Mouse (Mus musculus) megakaryocyte, embryonic 14.5 days (primary cell): ENCODE data around the gene Col20a1.

Experiments used
- FLI1 ChIP-seq: IDR thresholded peaks from 2 replicates; pipeline ENCODE4 v1.6.1; 2012; ENCODE audit warnings: low read length, inconsistent platforms, mixed read lengths
- GATA1 ChIP-seq: IDR thresholded peaks from 3 replicates; pipeline ENCODE4 v1.6.1; 2012; ENCODE audit warnings: mixed read lengths, low read length, inconsistent platforms, borderline replicate concordance

GRCm38 (mm10) chr2:180985635-180986034 is 700 bp upstream of the Col20a1 start:
- TF ChIP-seq FLI1 (no peak), GATA1 (no peak)
